Mouse (Mus musculus): Measurements from ENCODE around the gene Gm7358.
"Not testable (repeated sequence)": the region's sequence is repeated elsewhere in the genome, so short reads cannot be mapped to it uniquely, and the experiment has no call there.

The Gm7358 gene

DNA sequence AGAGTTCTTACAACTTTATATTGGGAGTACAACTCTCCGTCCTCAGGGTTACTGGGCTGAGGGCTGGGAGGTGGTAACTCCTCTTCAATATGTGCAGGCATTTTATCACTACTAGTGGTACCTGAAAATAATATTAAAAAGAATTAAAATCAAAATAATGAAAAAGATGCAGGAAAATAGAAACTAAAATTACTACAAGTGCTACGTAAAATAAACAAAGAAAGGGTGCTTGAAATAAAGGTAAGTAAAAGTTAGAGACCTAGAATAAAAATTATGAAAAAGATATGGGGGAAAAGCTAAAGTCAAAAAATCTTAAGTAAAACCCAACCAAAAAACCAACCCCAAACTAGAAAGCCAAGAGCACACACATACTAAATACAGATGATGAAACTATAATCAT, at the start of gene Gm7358:
Gene Gm7358, minus strand, starts transcription at position 101 of the 400 bp plus-strand sequence.
- DNase-seq (ENCODE audit: low read depth, low spot score), result not testable (repeated sequence)

DNA sequence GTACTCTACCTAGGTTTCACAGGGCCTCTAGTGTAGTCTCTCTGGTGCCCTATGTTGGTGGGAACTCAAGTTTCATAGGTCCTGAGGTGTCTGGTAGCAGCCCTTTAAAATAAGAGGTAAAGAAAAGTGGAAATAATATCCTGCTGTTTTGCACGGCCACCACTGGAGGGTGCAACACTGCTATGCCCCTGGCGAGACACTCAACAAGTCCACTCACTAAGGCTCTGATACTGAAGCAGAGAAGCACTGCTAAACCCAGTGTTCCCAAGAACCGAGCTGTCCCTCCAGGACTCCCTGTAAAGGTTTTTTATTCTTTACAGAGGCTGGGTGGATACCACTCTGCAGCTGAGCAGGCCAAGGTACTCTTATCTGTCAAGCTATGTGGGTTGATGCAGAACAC, 43.7 kb upstream of the Gm7358 start:
- DNase-seq (ENCODE audit: low read depth, low spot score), result not testable (repeated sequence)

GRCm38 (mm10) chr17:14101446-14101980, 42.2 kb upstream of the Gm7358 start:
- not testable (repeated sequence) for DNase-seq (ENCODE audit: low read depth, low spot score)

DNA sequence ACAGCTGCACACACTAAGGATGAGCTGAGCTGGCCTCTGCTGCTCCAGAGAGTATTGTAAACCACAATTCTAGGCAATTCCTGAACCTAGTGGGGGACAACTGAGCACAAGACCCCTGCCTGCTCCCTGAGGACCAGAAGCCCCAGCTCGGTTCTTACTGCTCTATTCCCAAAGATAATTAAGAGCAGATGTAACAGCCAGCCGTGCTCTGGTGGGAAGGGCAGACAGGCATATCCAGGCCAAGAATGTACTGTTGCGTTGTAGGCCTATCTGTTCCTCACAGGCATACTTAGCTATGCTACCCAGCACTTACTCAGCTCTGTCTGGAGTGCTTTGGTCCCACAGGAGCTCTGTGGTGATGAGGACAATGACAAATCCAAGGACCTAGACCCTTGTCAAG, 40.6 kb upstream of the Gm7358 start:
- not testable (repeated sequence) for DNase-seq (ENCODE audit: low read depth, low spot score)

- not testable (repeated sequence) for DNase-seq (ENCODE audit: low read depth, low spot score)
Measured at GRCm38 (mm10) chr17:14094165-14094564, 34.8 kb upstream of the Gm7358 start.

GRCm38 (mm10) chr17:14086629-14087028, 27.3 kb upstream of the Gm7358 start:
- not testable (repeated sequence) for DNase-seq (ENCODE audit: low read depth, low spot score)

- DNase-seq (ENCODE audit: low read depth, low spot score), result not testable (repeated sequence)
Measured at GRCm38 (mm10) chr17:14041880-14042279, 17.5 kb downstream of the Gm7358 start.

- not testable (repeated sequence) for DNase-seq (ENCODE audit: low read depth, low spot score)
Measured at GRCm38 (mm10) chr17:14037012-14037411, 22.3 kb downstream of the Gm7358 start.

DNA sequence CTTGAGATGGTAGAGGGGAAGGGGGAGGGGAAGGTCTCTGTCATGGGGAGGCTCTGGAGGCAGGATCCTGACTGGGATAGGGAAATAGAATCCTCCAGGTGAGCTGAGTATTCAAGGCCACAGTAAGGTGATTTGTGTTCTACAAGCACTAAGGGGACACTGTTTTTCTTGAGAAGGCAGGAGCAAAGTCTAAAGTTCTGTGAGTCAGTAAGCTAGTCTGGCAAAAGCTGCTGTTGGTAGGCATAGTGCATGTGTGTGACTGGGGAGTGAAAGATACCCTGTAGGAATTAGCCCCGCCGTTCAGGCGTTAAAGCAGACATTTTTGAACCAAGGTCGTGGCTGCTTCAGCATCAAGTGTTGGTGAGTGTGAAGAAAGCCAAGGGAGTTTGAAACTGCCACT, 23.2 kb downstream of the Gm7358 start:
- not testable (repeated sequence) for DNase-seq (ENCODE audit: low read depth, low spot score)
